Mouse (Mus musculus): Measurements from ENCODE around the gene Vwa5b1. TPM values are rescaled to one million over a fixed set of nuclear protein-coding genes. Genes with fewer than 3 reads are reported as not detected.

The Vwa5b1 gene
- polyA plus RNA-seq, 1 experiment = 0.08 TPM

DNA sequence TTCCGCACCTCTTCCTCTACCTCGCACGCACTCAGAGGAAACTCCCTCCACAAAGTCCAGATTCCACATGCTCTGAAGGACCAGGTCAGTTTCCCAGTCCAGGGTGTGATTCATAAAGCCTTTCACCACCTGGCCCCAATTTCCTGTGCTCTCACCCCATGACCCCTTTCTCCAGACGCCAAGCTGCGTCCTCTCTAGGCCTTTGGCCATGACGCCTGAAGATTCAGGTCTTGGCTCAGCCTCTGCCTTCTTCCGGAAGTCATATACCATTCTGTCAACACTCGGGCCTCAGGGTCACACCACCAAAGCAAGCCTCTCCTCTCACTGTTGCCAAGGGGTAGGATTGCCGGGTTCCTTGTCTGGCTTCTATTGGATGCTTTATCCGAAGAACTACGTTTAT, 65.8 kb downstream of the Vwa5b1 start:
- WGBS = 33% methylated on average over 11 of the region's 11 CpGs
- Histone ChIP-seq H3K4me3 (ENCODE audit: control insufficient read depth, insufficient read depth, low read length) (no peak overlapping the region), H3K27ac (ENCODE audit: control insufficient read depth, insufficient read depth, low read length) (no peak overlapping the region), H3K4me1 (replicated peaks; ENCODE audit: control insufficient read depth, insufficient read depth, low read length) (no peaks in the 10 kb centered on the region), H3K36me3 (ENCODE audit: control insufficient read depth, insufficient read depth, low read length) (no peaks in the 10 kb centered on the region), H3K27me3 (ENCODE audit: control insufficient read depth, insufficient read depth, low read length) (no peaks in the 10 kb centered on the region)
- TF ChIP-seq POLR2A (IDR thresholded peaks at IDR 0.05; ENCODE audit: control insufficient read depth, extremely low read depth, insufficient read depth, low read length, poor library complexity) (no peak), CTCF (IDR thresholded peaks at IDR 0.05; ENCODE audit: borderline replicate concordance, control insufficient read depth, extremely low read depth, insufficient read depth, low read length, poor library complexity) (no peak)
- DNase-seq = no peak

DNA sequence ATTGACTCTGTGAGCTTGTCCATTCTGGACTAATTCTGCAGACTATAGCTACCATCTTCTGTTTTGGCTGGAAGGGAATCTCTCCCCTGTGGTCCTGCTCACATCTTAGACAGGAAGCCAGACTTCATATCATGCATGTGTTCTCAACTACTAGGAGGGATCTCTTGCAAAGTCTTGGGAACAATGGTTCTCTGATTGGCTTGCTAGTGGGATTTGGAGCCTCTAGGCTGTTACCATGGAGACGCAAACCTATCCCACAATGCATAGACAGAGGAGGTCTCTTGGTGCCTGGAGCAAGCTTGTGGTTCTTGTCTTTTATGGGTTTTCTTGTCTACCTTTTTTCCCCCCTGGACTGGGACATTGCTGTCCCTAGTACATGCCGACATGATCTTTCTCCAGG, 67.4 kb downstream of the Vwa5b1 start:
- Histone ChIP-seq H3K4me1 (replicated peaks; ENCODE audit: control insufficient read depth, insufficient read depth, low read length) (no peaks in the 10 kb centered on the region), H3K27ac (ENCODE audit: control insufficient read depth, insufficient read depth, low read length) (no peak overlapping the region), H3K36me3 (ENCODE audit: control insufficient read depth, insufficient read depth, low read length) (no peaks in the 10 kb centered on the region), H3K27me3 (ENCODE audit: control insufficient read depth, insufficient read depth, low read length) (no peaks in the 10 kb centered on the region), H3K4me3 (ENCODE audit: control insufficient read depth, insufficient read depth, low read length) (no peak overlapping the region)
- WGBS = 90% methylated on average over 2 of the region's 2 CpGs
- DNase-seq = no peak
- TF ChIP-seq CTCF (IDR thresholded peaks at IDR 0.05; ENCODE audit: borderline replicate concordance, control insufficient read depth, extremely low read depth, insufficient read depth, low read length, poor library complexity) (no peak), POLR2A (IDR thresholded peaks at IDR 0.05; ENCODE audit: control insufficient read depth, extremely low read depth, insufficient read depth, low read length, poor library complexity) (no peak)

DNA sequence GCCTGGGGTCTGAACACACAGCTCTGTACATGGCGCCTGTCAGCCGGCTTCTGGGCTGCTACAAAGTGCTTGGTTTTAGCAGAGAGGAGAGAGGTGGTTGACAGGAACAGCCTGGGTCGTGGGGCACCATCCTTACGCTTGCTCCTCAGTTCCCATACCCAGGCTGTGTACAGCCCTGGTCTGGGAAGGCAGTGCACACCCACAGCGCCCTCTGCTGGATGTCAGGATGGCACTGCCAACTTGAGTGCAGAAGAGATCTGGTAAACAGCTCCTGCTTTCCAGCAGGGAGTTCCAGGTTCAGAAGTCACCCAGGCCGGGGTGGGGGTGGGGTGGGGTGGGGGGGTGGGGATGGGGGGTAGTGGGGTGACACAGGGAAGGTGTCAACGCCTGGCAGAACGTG, 73.7 kb downstream of the Vwa5b1 start:
- Histone ChIP-seq H3K27me3 (ENCODE audit: control insufficient read depth, insufficient read depth, low read length) (no peaks in the 10 kb centered on the region), H3K27ac (ENCODE audit: control insufficient read depth, insufficient read depth, low read length) (no peak overlapping the region), H3K4me1 (replicated peaks; ENCODE audit: control insufficient read depth, insufficient read depth, low read length) (no peaks in the 10 kb centered on the region), H3K4me3 (ENCODE audit: control insufficient read depth, insufficient read depth, low read length) (no peak overlapping the region), H3K36me3 (ENCODE audit: control insufficient read depth, insufficient read depth, low read length) (no peaks in the 10 kb centered on the region)
- DNase-seq = peak; percentile 55
- WGBS = 15% methylated on average over 8 of the region's 8 CpGs
- TF ChIP-seq POLR2A (IDR thresholded peaks at IDR 0.05; ENCODE audit: control insufficient read depth, extremely low read depth, insufficient read depth, low read length, poor library complexity) (no peak), CTCF (IDR thresholded peaks at IDR 0.05; ENCODE audit: borderline replicate concordance, control insufficient read depth, extremely low read depth, insufficient read depth, low read length, poor library complexity) (peak; percentile 74; the same call in 1 of the 2 replicates)

DNA sequence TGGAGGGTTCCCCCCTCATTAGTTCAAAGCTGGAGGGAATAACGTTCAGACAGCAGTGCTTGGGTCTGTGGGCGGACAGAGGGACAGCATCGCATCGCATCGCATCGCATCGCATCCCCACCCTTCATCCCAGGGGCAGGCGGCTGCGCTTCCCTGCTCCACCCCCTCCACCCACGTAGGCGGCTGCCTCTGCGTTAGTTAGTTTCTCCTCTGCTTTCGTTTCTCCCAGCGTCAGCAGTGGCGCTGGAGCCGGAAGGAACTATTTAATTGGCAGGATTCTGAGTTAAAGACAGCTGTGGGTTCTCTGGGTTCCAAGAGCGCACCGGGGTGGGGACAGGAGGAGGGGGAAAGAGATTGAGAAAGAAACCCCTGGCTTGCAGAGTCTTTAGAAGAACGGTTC, 80.2 kb downstream of the Vwa5b1 start:
- Histone ChIP-seq H3K27me3 (ENCODE audit: control insufficient read depth, insufficient read depth, low read length) (no peaks in the 10 kb centered on the region), H3K4me3 (ENCODE audit: control insufficient read depth, insufficient read depth, low read length) (no peak overlapping the region), H3K27ac (ENCODE audit: control insufficient read depth, insufficient read depth, low read length) (no peak overlapping the region), H3K36me3 (ENCODE audit: control insufficient read depth, insufficient read depth, low read length) (no peaks in the 10 kb centered on the region), H3K4me1 (replicated peaks; ENCODE audit: control insufficient read depth, insufficient read depth, low read length) (no peaks in the 10 kb centered on the region)
- 6% methylated on average over 19 of the region's 19 CpGs for WGBS
- DNase-seq = no peak
- TF ChIP-seq POLR2A (IDR thresholded peaks at IDR 0.05; ENCODE audit: control insufficient read depth, extremely low read depth, insufficient read depth, low read length, poor library complexity) (no peak), CTCF (IDR thresholded peaks at IDR 0.05; ENCODE audit: borderline replicate concordance, control insufficient read depth, extremely low read depth, insufficient read depth, low read length, poor library complexity) (no peak)

DNA sequence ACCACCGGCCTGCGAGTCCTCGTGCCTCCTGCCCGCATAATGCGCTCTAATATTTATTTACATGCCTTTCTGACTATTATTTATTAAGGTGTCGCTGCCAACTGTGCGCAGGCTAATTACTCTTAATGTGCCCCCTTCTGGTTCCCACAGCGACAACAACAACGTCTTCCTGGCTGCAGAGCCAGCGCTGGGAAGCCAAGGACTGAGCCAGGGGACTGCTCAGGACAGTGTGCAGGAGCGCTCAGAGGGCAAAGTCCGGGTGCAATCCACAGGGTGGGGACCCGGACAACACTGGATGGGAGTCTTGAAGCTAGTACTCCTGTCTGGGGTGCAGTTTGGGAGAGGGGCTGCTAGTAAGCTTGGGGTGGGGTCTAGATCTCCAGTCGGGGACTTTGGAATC, 80.8 kb downstream of the Vwa5b1 start:
- TF ChIP-seq CTCF (IDR thresholded peaks at IDR 0.05; ENCODE audit: borderline replicate concordance, control insufficient read depth, extremely low read depth, insufficient read depth, low read length, poor library complexity) (no peak), POLR2A (IDR thresholded peaks at IDR 0.05; ENCODE audit: control insufficient read depth, extremely low read depth, insufficient read depth, low read length, poor library complexity) (no peak)
- Histone ChIP-seq H3K27ac (ENCODE audit: control insufficient read depth, insufficient read depth, low read length) (no peak overlapping the region), H3K4me3 (ENCODE audit: control insufficient read depth, insufficient read depth, low read length) (no peak overlapping the region), H3K4me1 (replicated peaks; ENCODE audit: control insufficient read depth, insufficient read depth, low read length) (no peaks in the 10 kb centered on the region), H3K27me3 (ENCODE audit: control insufficient read depth, insufficient read depth, low read length) (no peaks in the 10 kb centered on the region), H3K36me3 (ENCODE audit: control insufficient read depth, insufficient read depth, low read length) (no peaks in the 10 kb centered on the region)
- 7% methylated on average over 14 of the region's 14 CpGs for WGBS
- DNase-seq = no peak

DNA sequence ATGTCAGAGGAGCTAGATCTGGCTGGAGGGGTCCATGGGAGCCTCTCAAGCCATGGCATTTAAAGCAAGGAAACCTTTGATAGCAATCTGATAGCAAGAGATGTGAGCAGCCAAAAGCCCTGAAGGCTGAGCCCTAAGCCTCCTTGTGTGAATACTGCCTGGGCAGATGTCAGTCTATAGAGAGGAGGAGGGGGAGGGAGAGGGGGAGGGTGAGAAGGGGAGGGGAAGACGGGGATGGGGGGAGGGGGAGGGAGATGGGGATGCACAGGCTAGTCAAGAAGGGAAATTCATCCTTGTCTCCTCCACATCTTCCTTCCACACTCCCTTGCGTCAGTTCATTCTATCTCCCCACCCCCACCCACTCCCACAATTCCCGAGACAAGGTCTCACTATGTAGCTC, 81.4 kb downstream of the Vwa5b1 start:
- H3K27me3 ChIP-seq (ENCODE audit: control insufficient read depth, insufficient read depth, low read length) = no peaks in the 10 kb centered on the region
- no peak for DNase-seq
- TF ChIP-seq POLR2A (IDR thresholded peaks at IDR 0.05; ENCODE audit: control insufficient read depth, extremely low read depth, insufficient read depth, low read length, poor library complexity) = no peak
- TF ChIP-seq CTCF (IDR thresholded peaks at IDR 0.05; ENCODE audit: borderline replicate concordance, control insufficient read depth, extremely low read depth, insufficient read depth, low read length, poor library complexity) = no peak
- H3K27ac ChIP-seq (ENCODE audit: control insufficient read depth, insufficient read depth, low read length) = no peak overlapping the region
- no peaks in the 10 kb centered on the region for H3K36me3 ChIP-seq (ENCODE audit: control insufficient read depth, insufficient read depth, low read length)
- 14% methylated on average over 3 of the region's 3 CpGs for WGBS
- H3K4me3 ChIP-seq (ENCODE audit: control insufficient read depth, insufficient read depth, low read length) = no peak overlapping the region
- H3K4me1 ChIP-seq (replicated peaks; ENCODE audit: control insufficient read depth, insufficient read depth, low read length) = no peaks in the 10 kb centered on the region

DNA sequence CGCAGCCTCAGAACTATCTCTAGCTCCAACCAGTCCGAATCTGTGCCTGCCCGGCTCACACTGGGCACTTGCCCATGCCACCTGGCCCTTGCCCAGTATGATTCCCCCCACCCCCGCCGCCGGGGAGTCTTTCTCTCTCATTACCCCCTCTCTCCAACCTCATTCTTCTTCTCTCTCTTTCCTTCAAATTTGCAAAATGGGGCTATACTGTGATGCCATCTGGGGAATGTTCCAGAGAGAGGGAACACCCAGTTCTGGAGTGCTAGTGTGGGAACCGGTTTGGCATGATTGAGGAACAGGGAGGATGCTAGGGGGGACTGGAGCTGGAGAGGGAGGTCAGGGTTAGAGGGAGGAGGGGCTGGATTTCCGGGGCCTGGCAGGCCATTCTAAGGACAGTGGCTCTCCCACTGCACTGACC, 82.2 kb downstream of the Vwa5b1 start:
- H3K4me1 ChIP-seq (replicated peaks; ENCODE audit: control insufficient read depth, insufficient read depth, low read length) = no peaks in the 10 kb centered on the region
- no peak for TF ChIP-seq POLR2A (IDR thresholded peaks at IDR 0.05; ENCODE audit: control insufficient read depth, extremely low read depth, insufficient read depth, low read length, poor library complexity)
- no peak for TF ChIP-seq CTCF (IDR thresholded peaks at IDR 0.05; ENCODE audit: borderline replicate concordance, control insufficient read depth, extremely low read depth, insufficient read depth, low read length, poor library complexity)
- no peaks in the 10 kb centered on the region for H3K36me3 ChIP-seq (ENCODE audit: control insufficient read depth, insufficient read depth, low read length)
- no peak for DNase-seq
- H3K4me3 ChIP-seq (ENCODE audit: control insufficient read depth, insufficient read depth, low read length) = no peak overlapping the region
- 76% methylated on average over 8 of the region's 8 CpGs for WGBS
- no peak overlapping the region for H3K27ac ChIP-seq (ENCODE audit: control insufficient read depth, insufficient read depth, low read length)
- H3K27me3 ChIP-seq (ENCODE audit: control insufficient read depth, insufficient read depth, low read length) = no peaks in the 10 kb centered on the region
